In the genomic region with DNA sequence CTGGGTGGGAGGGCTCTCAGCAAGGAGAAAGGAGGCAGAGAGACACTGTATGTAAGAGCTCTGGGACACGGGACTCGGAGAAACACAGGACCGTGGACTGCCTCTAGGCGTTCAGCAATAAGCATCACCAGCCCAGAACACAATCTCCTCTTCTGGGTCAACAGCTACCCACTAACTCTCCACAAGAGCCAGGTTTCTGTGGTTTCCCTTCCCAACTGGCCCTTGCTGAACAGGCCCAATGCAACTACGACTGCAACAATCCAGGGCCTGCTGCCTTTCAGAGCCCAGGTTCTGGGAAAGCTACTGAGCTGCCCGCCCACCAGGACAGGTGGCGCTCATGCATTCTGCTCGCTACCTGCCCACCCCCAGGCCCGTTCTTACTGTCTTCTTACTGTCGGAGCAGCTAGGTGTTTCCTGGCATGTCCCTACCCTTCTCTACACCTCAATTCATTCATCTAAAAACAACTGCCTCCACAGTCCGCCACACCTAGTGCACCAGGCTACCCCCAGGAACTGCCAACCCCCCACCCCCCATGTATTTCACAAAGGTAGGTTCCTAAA, we compare ENCODE assay signal across 7 mouse cellular contexts. TPM values are rescaled to one million over a fixed set of nuclear protein-coding genes. Genes with fewer than 3 reads are reported as not detected.
DNase-seq lines count a peak whose midpoint lies in the region; ATAC-seq and TF ChIP-seq lines count a peak whose summit lies in the region.

No protein-coding gene starts in this region.

- H3K9me3 ChIP-seq in heart, postnatal 0 days (replicated peaks; ENCODE audit: control insufficient read depth, low read length) = no peaks in the 10 kb centered on the region
- no peaks in the 10 kb centered on the region for H3K9me3 ChIP-seq in midbrain, embryonic 11.5 days (ENCODE audit: control insufficient read depth, low read length)

- no peak for TF ChIP-seq EP300 in heart, postnatal 0 days (IDR thresholded peaks at IDR 0.05; ENCODE audit: low read depth)

- peaks cover 4% of the 10 kb centered on the region; the same call in 1 of the 2 replicates for H3K4me1 ChIP-seq in cortical plate, adult 2 months (ENCODE audit: control insufficient read depth, insufficient read depth, low read length)
- H3K4me1 ChIP-seq in heart, postnatal 0 days (ENCODE audit: control insufficient read depth, insufficient read depth) = peaks cover 11% of the 10 kb centered on the region
- H3K4me1 ChIP-seq in midbrain, embryonic 11.5 days (ENCODE audit: control insufficient read depth, insufficient read depth, low read length) = peaks cover 6% of the 10 kb centered on the region

- H3K27me3 ChIP-seq in heart, postnatal 0 days (ENCODE audit: control insufficient read depth, insufficient read depth, low read length) = no peaks in the 10 kb centered on the region
- peaks cover 2% of the 10 kb centered on the region; the same call in 1 of the 2 replicates for H3K27me3 ChIP-seq in midbrain, embryonic 11.5 days (ENCODE audit: control insufficient read depth, insufficient read depth, low read length)

- TF ChIP-seq CTCF in layer of hippocampus, adult 2 months (conservative IDR thresholded peaks at IDR 0.05) = no peak
- TF ChIP-seq CTCF in cortical plate, adult 2 months (IDR thresholded peaks at IDR 0.05; ENCODE audit: extremely low read depth, insufficient read depth, low read length) = no peak
- TF ChIP-seq CTCF in heart, postnatal 0 days (IDR thresholded peaks at IDR 0.05; ENCODE audit: low read depth) = no peak

- 76% methylated on average over 11 of the region's 11 CpGs for WGBS in heart, postnatal 0 days
- WGBS in midbrain, embryonic 11.5 days = 75% methylated on average over 11 of the region's 11 CpGs

- H3K4me2 ChIP-seq in heart, postnatal 0 days (ENCODE audit: low read depth, low read length) = peak overlapping the region; percentile 80
- H3K4me2 ChIP-seq in midbrain, embryonic 11.5 days = peak overlapping the region; percentile 86

- no peak for ATAC-seq in heart, postnatal 0 days (ENCODE audit: insufficient read depth, low read depth)
- no peak for ATAC-seq in midbrain, embryonic 11.5 days (ENCODE audit: low FRiP score)

- TF ChIP-seq POLR2A in cortical plate, adult 2 months (IDR thresholded peaks at IDR 0.05; ENCODE audit: extremely low read depth, insufficient read depth, low read length) = no peak

- H3K9ac ChIP-seq in heart, postnatal 0 days (replicated peaks; ENCODE audit: low read depth, low read length) = no peak overlapping the region
- peak overlapping the region; percentile 61 for H3K9ac ChIP-seq in midbrain, embryonic 11.5 days (ENCODE audit: low read length)

- H3K4me3 ChIP-seq in layer of hippocampus, adult 2 months = peak overlapping the region; percentile 64
- no peak overlapping the region; the same call in 1 of the 2 replicates for H3K4me3 ChIP-seq in cortical plate, adult 2 months (ENCODE audit: insufficient read depth, low read length)
- no peak overlapping the region for H3K4me3 ChIP-seq in heart, postnatal 0 days (ENCODE audit: low read depth, low read length)
- H3K4me3 ChIP-seq in midbrain, embryonic 11.5 days (ENCODE audit: low read depth, low read length) = no peak overlapping the region; the same call in 1 of the 2 replicates

- H3K27ac ChIP-seq in layer of hippocampus, adult 2 months = peak overlapping the region; percentile 97
- H3K27ac ChIP-seq in cortical plate, adult 2 months (ENCODE audit: insufficient read depth, low read length) = peak overlapping the region; percentile 65
- H3K27ac ChIP-seq in heart, postnatal 0 days (ENCODE audit: low read depth) = peak overlapping the region; percentile 54; the same call in 1 of the 2 replicates
- H3K27ac ChIP-seq in midbrain, embryonic 11.5 days (ENCODE audit: low read depth, low read length) = no peak overlapping the region

- DNase-seq in layer of hippocampus, adult 2 months (ENCODE audit: low spot score in 2 of 2) = no peak
- no peak for DNase-seq in layer of hippocampus, adult 9-11 months
- no peak for DNase-seq in heart, postnatal 0 days (ENCODE audit: low spot score)
- peak; percentile 71 for DNase-seq in midbrain, embryonic 11.5 days (ENCODE audit: low spot score, missing footprints)
- DNase-seq in urinary bladder, postnatal 36 days (ENCODE audit: low spot score in 2 of 2) = no peak
- no peak for DNase-seq in left cerebral cortex, adult 18-20 months (ENCODE audit: low spot score in 2 of 2)

- H3K36me3 ChIP-seq in heart, postnatal 0 days (replicated peaks; ENCODE audit: control insufficient read depth, insufficient read depth, low read length) = no peaks in the 10 kb centered on the region
- no peaks in the 10 kb centered on the region for H3K36me3 ChIP-seq in midbrain, embryonic 11.5 days (ENCODE audit: control insufficient read depth, insufficient read depth, low read length)

RNA-seq across cellular contexts. Expression of gene Apobec3, which starts 35.5 kb away (rescaled TPM):
- total RNA-seq in layer of hippocampus, adult 2 months (2021) = 1 to 10 TPM; 5.5 to 5.8 TPM
- 6.7 and 7.5 TPM in 2 replicates for polyA plus RNA-seq in cortical plate, adult 2 months (2012; rRNA removed)
- 2.3 and 5.1 TPM in 2 replicates for total RNA-seq in heart, postnatal 0 days (2014; rRNA removed; ENCODE audit: low replicate concordance)
- polyA plus RNA-seq in heart, postnatal 0 days (2015; fragmentation: Nextera tagmentation; extraction: Ambion mirVana) = 6.3 and 6.6 TPM in 2 replicates
- 5.5 and 6.0 TPM in 2 replicates for polyA plus RNA-seq in midbrain, embryonic 11.5 days (2014; fragmentation: Nextera tagmentation; extraction: Ambion mirVana)
- 1 to 10 TPM; 4.3 to 5.0 TPM for total RNA-seq in left cerebral cortex, adult 18-20 months (2021)

RNA-seq across cellular contexts. Expression of gene Cbx7, which starts 44.0 kb away (rescaled TPM):
- total RNA-seq in layer of hippocampus, adult 2 months (2021) = 10 to 100 TPM; 49.8 to 50.3 TPM
- polyA plus RNA-seq in cortical plate, adult 2 months (2012; rRNA removed) = 58.4 and 62.6 TPM in 2 replicates
- 0.50 and 2.1 TPM in 2 replicates for total RNA-seq in heart, postnatal 0 days (2014; rRNA removed; ENCODE audit: low replicate concordance)
- 0.82 and 1.0 TPM in 2 replicates for polyA plus RNA-seq in heart, postnatal 0 days (2015; fragmentation: Nextera tagmentation; extraction: Ambion mirVana)
- 1.4 and 1.9 TPM in 2 replicates for polyA plus RNA-seq in midbrain, embryonic 11.5 days (2014; fragmentation: Nextera tagmentation; extraction: Ambion mirVana)
- 10 to 100 TPM; 59.6 to 61.7 TPM for total RNA-seq in left cerebral cortex, adult 18-20 months (2021)

Comparison
In these comparisons a context has a peak if more than half of its experiments do, and no peak if none do; other contexts are left out.
1. RNA of gene Cbx7, which starts 44.0 kb away (total RNA-seq): 59.6 to 61.7 TPM in left cerebral cortex, adult 18-20 months and 49.8 to 50.3 TPM in layer of hippocampus, adult 2 months; 0.50 to 2.1 TPM in heart, postnatal 0 days; every median in the first group is over 10 times any median in the second.